Mouse (Mus musculus) lung, postnatal 0 days (tissue): ENCODE results near the gene Rtn4rl2.

Source experiments
- CTCF ChIP-seq: IDR thresholded peaks from 2 replicates; pipeline ENCODE4 v1.5.1; 2016; ENCODE audit warnings: antibody characterized with exemption, mild to moderate bottlenecking
- EP300 ChIP-seq: IDR thresholded peaks from 2 replicates; pipeline ENCODE4 v1.6.1; 2016; ENCODE audit warnings: antibody characterized with exemption, mild to moderate bottlenecking, control low read depth

DNA sequence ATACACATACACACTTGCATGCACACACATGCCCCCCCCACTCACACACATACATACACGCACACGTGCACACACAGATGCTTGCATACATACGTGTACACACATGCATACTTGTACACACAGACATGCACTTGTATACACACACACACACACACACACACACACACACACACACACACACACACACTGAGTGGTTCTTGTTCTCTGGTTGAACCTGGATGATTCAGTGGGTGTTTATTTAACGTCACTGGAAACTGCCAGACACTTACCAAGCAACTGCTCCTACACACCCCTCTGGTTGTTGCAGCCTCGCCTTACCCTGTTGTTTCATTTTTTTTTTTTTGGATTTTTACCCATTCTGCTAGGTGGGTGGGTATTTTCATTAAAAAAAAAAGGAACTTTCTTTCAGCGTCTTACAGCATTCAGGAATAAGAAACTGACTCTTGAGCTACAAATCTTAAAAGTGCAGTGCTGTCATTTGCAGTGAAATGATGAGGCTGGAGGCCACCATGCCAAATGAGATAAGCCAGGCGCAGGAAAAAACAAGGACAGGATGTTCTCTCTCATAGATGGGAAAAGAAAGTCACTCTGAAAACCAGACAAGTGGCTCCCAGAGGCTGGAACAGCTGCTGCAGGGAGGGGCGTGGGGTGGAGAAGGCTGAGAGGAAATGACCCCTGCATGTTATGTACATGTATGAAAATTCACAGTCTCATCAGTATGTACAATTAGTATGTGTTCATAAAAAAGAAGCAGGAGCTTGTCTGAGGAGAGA is 30.2 kb upstream of the Rtn4rl2 start:
- TF ChIP-seq CTCF (no peak), EP300 (peak; percentile 99)
